ENCODE assay signal across 8 mouse cellular contexts in genomic region chr11:115163568-115164150, GRCm38 (mm10). TPM values are rescaled to one million over a fixed set of nuclear protein-coding genes. Genes with fewer than 3 reads are reported as not detected.
DNase-seq lines count a peak whose midpoint lies in the region; ATAC-seq lines count a peak whose summit lies in the region.

No protein-coding gene starts in this region.

- H3K4me3 ChIP-seq in embryonic facial prominence, embryonic 15.5 days (replicated peaks) = peak overlapping the region; percentile 65
- peak overlapping the region; percentile 93 for H3K4me3 ChIP-seq in intestine, embryonic 16.5 days (ENCODE audit: low read length)
- peak overlapping the region; percentile 76 for H3K4me3 ChIP-seq in stomach, embryonic 14.5 days (ENCODE audit: low read depth, low read length)

- H3K9me3 ChIP-seq in embryonic facial prominence, embryonic 15.5 days (replicated peaks) = no peaks in the 10 kb centered on the region
- no peaks in the 10 kb centered on the region for H3K9me3 ChIP-seq in intestine, embryonic 16.5 days (ENCODE audit: control insufficient read depth, low read length)
- no peaks in the 10 kb centered on the region for H3K9me3 ChIP-seq in stomach, embryonic 14.5 days (ENCODE audit: control insufficient read depth, low read depth, low read length)

- H3K4me2 ChIP-seq in embryonic facial prominence, embryonic 15.5 days (replicated peaks) = peak overlapping the region; percentile 94
- peak overlapping the region; percentile 78 for H3K4me2 ChIP-seq in intestine, embryonic 16.5 days (ENCODE audit: low read depth, low read length)
- H3K4me2 ChIP-seq in stomach, embryonic 14.5 days (replicated peaks; ENCODE audit: low read depth, low read length) = peak overlapping the region; percentile 83

- under 1% methylated on average over 47 of the region's 47 CpGs for WGBS in embryonic facial prominence, embryonic 15.5 days
- under 1% methylated on average over 47 of the region's 47 CpGs for WGBS in intestine, embryonic 16.5 days
- under 1% methylated on average over 47 of the region's 47 CpGs for WGBS in stomach, embryonic 14.5 days

- peaks cover 30% of the 10 kb centered on the region for H3K4me1 ChIP-seq in embryonic facial prominence, embryonic 15.5 days
- peaks cover 45% of the 10 kb centered on the region for H3K4me1 ChIP-seq in intestine, embryonic 16.5 days (ENCODE audit: control insufficient read depth, insufficient read depth, low read length)
- peaks cover 21% of the 10 kb centered on the region; the same call in 1 of the 2 replicates for H3K4me1 ChIP-seq in stomach, embryonic 14.5 days (ENCODE audit: control insufficient read depth, insufficient read depth, low read length)

- 0 out of 2 replicates have a peak overlapping the region, but pooled peaks have one; percentile 39 for H3K27ac ChIP-seq in embryonic facial prominence, embryonic 15.5 days (replicated peaks)
- peak overlapping the region; percentile 85 for H3K27ac ChIP-seq in intestine, embryonic 16.5 days (ENCODE audit: low read length)
- H3K27ac ChIP-seq in stomach, embryonic 14.5 days (ENCODE audit: low read length) = peak overlapping the region; percentile 70; the same call in 1 of the 2 replicates

- peak; percentile 45 for DNase-seq in cerebellum, adult 11-12 months
- DNase-seq in cerebellum, adult 9-10 months = no peak
- peak; percentile 65 for DNase-seq in ES-CJ7 (ENCODE audit: low read depth, low spot score)
- DNase-seq in lung, postnatal 10 days = peak; percentile 55
- no peak for DNase-seq in layer of hippocampus, adult 8-10 months (ENCODE audit: low spot score in 2 of 2)

- H3K36me3 ChIP-seq in embryonic facial prominence, embryonic 15.5 days = no peaks in the 10 kb centered on the region
- 0 out of 2 replicates have a peak, but pooled peaks cover 2% of the 10 kb centered on the region for H3K36me3 ChIP-seq in intestine, embryonic 16.5 days (ENCODE audit: control insufficient read depth, insufficient read depth, low read length)
- H3K36me3 ChIP-seq in stomach, embryonic 14.5 days (ENCODE audit: control insufficient read depth, insufficient read depth, low read length) = no peaks in the 10 kb centered on the region

- H3K27me3 ChIP-seq in embryonic facial prominence, embryonic 15.5 days = peaks cover 42% of the 10 kb centered on the region
- no peaks in the 10 kb centered on the region for H3K27me3 ChIP-seq in intestine, embryonic 16.5 days (replicated peaks; ENCODE audit: control insufficient read depth, insufficient read depth, low read length)
- H3K27me3 ChIP-seq in stomach, embryonic 14.5 days (ENCODE audit: control insufficient read depth, insufficient read depth, low read length) = no peaks in the 10 kb centered on the region

- ATAC-seq in embryonic facial prominence, embryonic 15.5 days (ENCODE audit: insufficient number of reproducible peaks, low FRiP score, low TSS enrichment, low read depth) = no peak
- peak; percentile 4 for ATAC-seq in intestine, embryonic 16.5 days
- ATAC-seq in stomach, embryonic 14.5 days (ENCODE audit: insufficient number of reproducible peaks, insufficient read depth, low FRiP score, low read depth) = no peak

- peak overlapping the region; percentile 45 for H3K9ac ChIP-seq in embryonic facial prominence, embryonic 15.5 days
- H3K9ac ChIP-seq in intestine, embryonic 16.5 days (ENCODE audit: low read depth, low read length) = peak overlapping the region; percentile 85
- peak overlapping the region; percentile 53 for H3K9ac ChIP-seq in stomach, embryonic 14.5 days (replicated peaks; ENCODE audit: low read depth, low read length)

RNA-seq across cellular contexts. Expression of gene Slc9a3r1, which starts 0.5 kb away (rescaled TPM):
- polyA plus RNA-seq in embryonic facial prominence, embryonic 15.5 days (2015; fragmentation: Nextera tagmentation; extraction: Ambion mirVana) = 45.2 and 51.8 TPM in 2 replicates
- 380 and 424 TPM in 2 replicates for polyA plus RNA-seq in intestine, embryonic 16.5 days (2015; fragmentation: Nextera tagmentation; extraction: Ambion mirVana)
- 105 and 114 TPM in 2 replicates for polyA plus RNA-seq in stomach, embryonic 14.5 days (2014; fragmentation: Nextera tagmentation; extraction: Ambion mirVana)
- 10 to 100 TPM; 68.3 to 84.2 (median 77.1) TPM for total RNA-seq in layer of hippocampus, adult 8-10 months (2022)

RNA-seq across cellular contexts. Expression of gene Tmem104, which starts 23.6 kb away (rescaled TPM):
- polyA plus RNA-seq in embryonic facial prominence, embryonic 15.5 days (2015; fragmentation: Nextera tagmentation; extraction: Ambion mirVana) = 12.6 and 13.9 TPM in 2 replicates
- 11.6 and 13.2 TPM in 2 replicates for polyA plus RNA-seq in intestine, embryonic 16.5 days (2015; fragmentation: Nextera tagmentation; extraction: Ambion mirVana)
- polyA plus RNA-seq in stomach, embryonic 14.5 days (2014; fragmentation: Nextera tagmentation; extraction: Ambion mirVana) = 10.5 and 13.2 TPM in 2 replicates
- 10 to 100 TPM; 12.5 to 19.8 (median 16.1) TPM for total RNA-seq in layer of hippocampus, adult 8-10 months (2022)

RNA-seq across cellular contexts. Expression of gene Nat9, which starts 24.0 kb away (rescaled TPM):
- polyA plus RNA-seq in embryonic facial prominence, embryonic 15.5 days (2015; fragmentation: Nextera tagmentation; extraction: Ambion mirVana) = 30.9 and 41.6 TPM in 2 replicates
- polyA plus RNA-seq in intestine, embryonic 16.5 days (2015; fragmentation: Nextera tagmentation; extraction: Ambion mirVana) = 24.9 and 26.5 TPM in 2 replicates
- 18.3 and 20.1 TPM in 2 replicates for polyA plus RNA-seq in stomach, embryonic 14.5 days (2014; fragmentation: Nextera tagmentation; extraction: Ambion mirVana)
- total RNA-seq in layer of hippocampus, adult 8-10 months (2022) = 10 to 100 TPM; 20.4 to 25.2 (median 22.5) TPM

RNA-seq across cellular contexts. Expression of gene Cd300lf, which starts 29.9 kb away (rescaled TPM):
- polyA plus RNA-seq in embryonic facial prominence, embryonic 15.5 days (2015; fragmentation: Nextera tagmentation; extraction: Ambion mirVana) = 0.96 and 1.0 TPM in 2 replicates
- 1.2 and 1.6 TPM in 2 replicates for polyA plus RNA-seq in intestine, embryonic 16.5 days (2015; fragmentation: Nextera tagmentation; extraction: Ambion mirVana)
- 0.33 and 0.48 TPM in 2 replicates for polyA plus RNA-seq in stomach, embryonic 14.5 days (2014; fragmentation: Nextera tagmentation; extraction: Ambion mirVana)
- total RNA-seq in layer of hippocampus, adult 8-10 months (2022) = 1 to 10 TPM in 3 of 4 experiments, under 1 TPM in 1; 0.62 to 4.3 (median 1.7) TPM

Comparison
In these comparisons a context has a peak if more than half of its experiments do, and no peak if none do; other contexts are left out.
1. DNase-seq: peak in cerebellum, adult 11-12 months (single experiment), ES-CJ7 (single experiment) and lung, postnatal 10 days (single experiment); none in cerebellum, adult 9-10 months (single experiment) and layer of hippocampus, adult 8-10 months (0 of 2).
2. Peak in every context shown above with its lines, with median percentiles within 50 percentile points of each other: H3K27ac ChIP-seq, H3K4me2 ChIP-seq, H3K4me3 ChIP-seq and H3K9ac ChIP-seq.